Mouse (Mus musculus) lung, postnatal 25 days (tissue): ENCODE data around the gene Cnst.

Experiments
- DNase-seq: peaks from one replicate; pipeline ENCODE4 v3.0.0; 2022; ENCODE audit warnings: low spot score

Cnst gene

DNA sequence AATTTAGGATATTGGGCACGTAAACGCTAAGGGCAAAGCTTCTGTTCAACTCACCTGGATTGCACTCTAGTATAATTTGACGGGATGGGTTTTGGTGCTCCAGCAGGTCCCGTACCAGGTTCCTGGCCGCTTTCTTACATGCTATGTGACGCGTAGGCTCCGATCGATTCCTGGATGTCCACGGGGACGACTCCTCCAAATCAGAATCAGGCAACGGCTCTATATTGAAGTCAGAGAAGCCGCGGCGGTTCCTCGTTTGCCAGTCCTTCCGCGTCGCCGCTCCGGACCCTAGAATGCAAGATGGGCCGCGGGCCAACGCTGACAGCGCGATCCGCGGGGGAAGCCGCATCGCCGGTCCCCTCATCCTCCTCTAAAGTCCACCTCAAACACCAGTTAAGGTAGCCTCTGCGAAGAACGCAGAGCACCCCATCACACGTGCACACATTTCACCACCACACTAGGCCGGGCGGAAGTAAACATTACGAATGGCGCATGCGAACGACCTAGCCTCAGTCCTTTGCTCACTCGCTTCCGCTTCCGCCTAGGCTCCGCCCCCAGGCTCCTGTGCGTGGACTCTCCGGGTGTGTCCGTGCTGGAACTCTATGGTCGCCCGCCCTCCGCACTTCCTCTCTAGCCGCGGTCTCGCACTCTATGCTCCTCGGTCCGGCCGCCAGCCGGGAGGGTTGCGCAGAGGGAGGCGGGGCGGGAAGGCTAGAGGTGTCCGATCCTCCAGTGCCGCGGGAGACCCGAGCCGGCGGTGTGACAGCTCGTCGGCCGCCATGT lies at the start of gene Cnst, which contains the start of gene Tfb2m:
TSS of gene Cnst (plus strand) at position 603 of the 783 bp plus-strand sequence.
TSS of gene Tfb2m (minus strand) at position 500 of the 783 bp plus-strand sequence.
- DNase-seq: peak; percentile 99

GRCm38 (mm10) chr1:179499257-179499656 lies 46.9 kb upstream of the Cnst start:
- no peak for DNase-seq

GRCm38 (mm10) chr1:179502565-179502964 lies 43.6 kb upstream of the Cnst start:
- DNase-seq: peak; percentile 13

DNA sequence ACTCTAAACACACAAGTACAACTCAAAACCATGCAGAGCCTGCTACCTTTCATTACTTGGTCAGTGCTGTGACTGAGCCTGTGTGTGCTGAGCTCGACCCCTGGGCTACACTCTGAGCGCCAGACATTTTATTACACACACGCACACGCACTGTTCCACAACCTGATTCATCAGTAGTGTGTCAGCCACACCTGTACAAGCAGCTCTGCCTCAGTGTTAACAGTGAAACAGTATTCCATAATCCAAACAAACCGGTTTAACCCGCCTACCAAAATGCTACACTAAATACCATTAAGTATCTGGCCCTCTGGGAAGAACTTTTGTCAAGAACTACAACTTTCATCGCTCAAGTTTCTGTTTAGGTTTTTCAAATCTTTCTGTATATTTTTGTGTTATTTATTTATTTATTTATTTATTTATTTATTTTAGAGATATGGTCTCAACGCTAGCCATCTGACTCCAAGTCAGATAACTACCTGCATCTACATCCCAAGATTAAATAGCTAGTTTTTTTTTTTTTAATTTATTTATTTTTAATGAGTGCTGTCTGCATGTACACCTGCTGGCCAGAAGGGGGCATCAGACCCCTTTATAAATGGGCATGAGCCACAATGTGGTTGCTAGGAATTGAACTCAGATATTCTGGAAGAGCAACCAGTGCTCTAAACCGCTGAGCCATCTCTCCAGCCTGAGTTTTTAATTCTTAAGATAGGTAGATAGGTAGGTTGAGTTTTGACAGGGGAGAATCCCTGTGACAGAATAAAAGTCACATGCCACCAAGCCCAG lies 39.4 kb upstream of the Cnst start:
- peak; percentile 24 for DNase-seq

GRCm38 (mm10) chr1:179510546-179511340 lies 35.4 kb upstream of the Cnst start:
- DNase-seq: no peak

DNA sequence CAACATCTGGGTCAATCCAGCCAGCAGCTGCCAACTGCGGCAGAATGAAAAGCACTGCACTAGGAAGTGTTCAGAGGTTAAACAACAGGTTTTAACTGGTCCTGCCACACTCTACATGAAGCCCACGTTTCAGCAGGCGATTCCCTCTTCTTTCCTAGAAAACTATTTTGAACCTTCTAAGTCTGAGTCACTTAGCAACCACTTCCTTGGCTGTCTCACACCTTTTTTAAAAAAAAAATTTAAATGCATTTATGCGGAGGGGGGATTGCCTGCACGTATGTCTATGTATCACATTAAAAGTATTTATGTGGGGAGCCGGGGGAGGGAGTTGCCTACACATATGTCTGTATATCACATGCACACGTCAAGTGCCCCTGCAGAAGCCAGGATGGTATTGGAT lies 34.3 kb upstream of the Cnst start:
- DNase-seq: no peak

DNA sequence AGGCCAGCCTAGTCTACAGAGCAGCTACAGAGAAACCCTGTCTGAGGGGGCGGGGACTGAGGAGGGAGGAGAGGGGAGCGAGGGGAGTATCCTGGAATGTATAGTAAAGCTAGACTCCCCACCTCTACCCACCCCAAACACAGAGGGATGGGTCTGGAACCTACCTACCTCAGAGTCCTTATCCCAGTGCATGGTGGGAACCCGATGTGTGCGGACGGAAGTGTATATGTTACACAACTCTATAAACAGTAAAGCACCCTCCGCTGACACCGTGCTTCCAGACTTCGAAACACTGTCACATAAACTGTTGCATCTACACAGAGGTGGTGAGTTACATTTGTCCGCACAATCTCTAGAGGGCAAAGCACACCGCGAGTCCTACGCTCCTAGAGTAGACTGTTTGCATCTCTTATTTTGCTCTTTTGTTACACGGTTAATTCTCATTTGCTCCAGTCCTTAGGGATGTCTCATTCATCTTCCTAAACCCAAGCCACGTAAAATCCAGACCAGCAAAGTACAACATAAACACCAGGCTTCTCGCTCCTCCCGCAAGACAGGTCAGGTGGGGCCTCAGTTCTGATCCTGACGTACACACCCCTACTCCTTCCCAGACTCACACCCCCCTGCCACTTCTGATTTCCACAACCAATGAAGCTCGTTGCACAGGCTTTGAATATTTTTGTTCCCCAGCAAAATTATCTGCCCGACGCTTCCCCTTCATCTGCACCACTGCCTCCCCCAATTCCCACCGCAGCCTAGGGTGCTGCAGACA lies 29.0 kb upstream of the Cnst start:
- peak; percentile 9 for DNase-seq

- peak; percentile 83 for DNase-seq
These were observed 28.3 kb upstream of the Cnst start, which contains the start of gene Smyd3 for GRCm38 (mm10) chr1:179517713-179518465. TSS of gene Smyd3 (minus strand) at chr1:179518041.

GRCm38 (mm10) chr1:179519901-179520300 lies 26.3 kb upstream of the Cnst start:
- DNase-seq: no peak

DNA sequence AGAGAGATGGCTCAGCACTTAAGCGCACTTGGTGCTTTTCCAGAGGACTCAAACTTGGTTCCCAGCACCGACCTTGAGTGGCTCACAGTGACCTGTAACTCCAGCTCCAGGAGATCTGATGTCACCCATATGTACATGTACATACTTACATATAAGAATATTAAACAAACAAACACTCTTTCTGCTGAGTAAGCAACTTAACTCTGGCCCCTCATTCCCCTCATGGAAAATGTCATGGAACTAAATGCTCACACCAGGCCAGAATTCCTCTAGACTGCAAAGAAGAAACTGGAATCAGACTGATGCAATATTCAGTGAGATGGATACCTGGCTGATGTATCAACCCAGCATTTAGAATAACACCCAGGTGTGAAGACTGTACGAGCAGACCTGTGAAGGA lies 7.1 kb upstream of the Cnst start:
- DNase-seq: no peak

GRCm38 (mm10) chr1:179539887-179540286 lies 6.3 kb upstream of the Cnst start:
- no peak for DNase-seq

DNA sequence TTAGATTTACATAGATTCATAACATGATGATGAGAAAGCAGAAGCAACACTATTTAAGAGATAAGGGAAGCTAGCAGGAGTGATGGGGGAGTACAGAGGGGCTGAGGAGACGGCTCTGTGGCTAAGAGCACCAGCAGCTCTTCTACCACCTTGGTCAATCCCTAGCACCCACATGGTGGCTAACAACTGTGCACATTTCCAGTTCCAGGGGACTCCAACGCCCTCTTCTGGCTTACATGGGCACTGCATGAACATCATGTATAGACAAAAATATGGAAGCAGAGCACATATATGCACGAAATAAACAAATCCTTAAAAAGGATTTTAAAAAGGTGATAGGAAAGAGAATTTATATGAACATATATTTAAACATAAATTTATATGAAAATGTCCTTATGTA lies 4.7 kb upstream of the Cnst start:
- DNase-seq: no peak

GRCm38 (mm10) chr1:179546551-179546917 lies 364 bp downstream of the Cnst start:
- no peak for DNase-seq

DNA sequence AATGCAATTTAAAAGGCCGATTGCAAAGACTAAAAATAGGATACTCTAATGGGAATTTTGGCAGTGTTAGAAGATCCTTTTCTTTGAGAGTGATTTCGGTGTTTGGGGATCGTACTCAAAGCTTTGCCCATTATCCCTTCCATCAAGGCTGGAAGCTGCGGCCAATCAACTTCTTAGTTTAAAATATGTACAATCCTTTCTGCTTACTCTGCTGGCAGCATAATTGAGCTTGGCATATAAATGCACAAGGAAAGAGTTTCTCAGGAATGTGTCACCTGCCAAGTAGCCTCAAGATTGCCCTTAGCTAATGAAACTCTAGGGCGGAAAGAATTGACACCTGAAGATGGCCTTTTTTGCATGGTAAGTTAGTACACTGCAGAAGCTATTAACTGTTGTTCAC lies 1.0 kb downstream of the Cnst start:
- DNase-seq: no peak

- no peak for DNase-seq
These were observed 2.0 kb downstream of the Cnst start for GRCm38 (mm10) chr1:179548220-179548619.

DNA sequence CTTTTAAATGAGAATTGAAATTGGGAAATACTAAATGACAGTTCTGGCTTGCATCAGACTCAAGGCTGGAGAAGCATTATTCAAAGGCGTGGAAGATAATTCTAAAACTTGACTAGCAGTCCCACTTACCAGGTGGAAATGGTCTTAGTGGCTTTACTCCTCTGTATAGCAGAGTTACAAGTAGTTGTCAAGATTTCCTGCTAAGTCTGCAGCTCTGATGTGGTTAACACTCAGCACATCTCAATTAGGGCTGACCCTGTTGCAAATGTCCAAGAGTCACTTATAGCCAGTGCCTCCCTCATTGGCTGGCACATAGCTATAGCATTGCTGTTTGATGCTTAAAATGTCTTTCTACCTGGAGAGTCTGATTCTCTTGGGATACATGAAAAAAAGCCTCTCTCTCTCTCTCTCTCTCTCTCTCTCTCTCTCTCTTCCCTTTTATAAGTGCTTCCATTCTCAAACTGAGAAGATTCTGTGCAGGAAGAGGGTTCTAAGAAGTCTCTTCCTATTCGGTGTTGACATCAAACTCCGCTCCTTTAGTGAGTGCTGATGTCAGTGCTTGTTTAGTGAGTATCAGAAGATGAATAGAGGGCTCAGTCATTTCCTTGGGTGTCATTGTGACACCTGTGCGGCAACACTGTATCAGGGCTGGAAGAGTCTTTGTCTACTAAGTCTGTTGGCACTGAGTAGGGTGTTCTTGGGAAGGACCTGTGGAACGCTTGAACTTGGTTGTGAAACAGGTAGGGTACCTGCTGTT lies 3.0 kb downstream of the Cnst start:
- DNase-seq: no peak

DNA sequence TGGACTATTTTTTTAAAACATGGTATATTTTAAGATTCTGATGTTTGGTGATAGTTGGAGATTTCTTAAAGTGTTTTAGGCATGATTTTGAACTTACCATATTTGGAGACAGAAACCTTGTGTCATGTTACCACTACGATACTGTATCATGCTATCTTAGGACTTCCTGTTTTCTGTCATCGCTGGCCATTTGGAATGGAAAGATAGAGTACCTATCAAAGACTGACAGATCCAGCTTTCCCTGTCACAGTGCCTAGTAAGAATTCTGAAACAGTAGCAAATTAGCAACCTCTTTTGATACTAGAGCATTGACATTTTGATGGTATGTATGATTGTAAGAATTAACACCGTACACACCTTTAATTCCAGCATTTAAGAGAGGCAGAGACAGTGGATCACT lies 5.2 kb downstream of the Cnst start:
- DNase-seq: no peak

GRCm38 (mm10) chr1:179551921-179552320 lies 5.8 kb downstream of the Cnst start:
- DNase-seq: peak; percentile 33

- peak; percentile 50 for DNase-seq
These were observed 6.6 kb downstream of the Cnst start for GRCm38 (mm10) chr1:179552751-179553150.
